Mouse (Mus musculus): ENCODE data around the gene Ccdc88c. TPM values are rescaled to one million over a fixed set of nuclear protein-coding genes. Genes with fewer than 3 reads are reported as not detected.

The Ccdc88c gene
- total RNA-seq, 2 experiments from 2014 or later: 5.9 to 6.7 TPM

- intact Hi-C loops (cut with DNase I): no loop called here
Measured at GRCm38 (mm10) chr12:100862856-100863446, 165.9 kb downstream of the Ccdc88c start.

GRCm38 (mm10) chr12:100862272-100862671 is 166.6 kb downstream of the Ccdc88c start:
- DNase-seq (ENCODE audit: low spot score): no peak
- intact Hi-C loops (cut with DNase I): no loop called here

More at GRCm38 (mm10) chr12:100862856-100863446, 165.9 kb downstream of the Ccdc88c start:
- DNase-seq (ENCODE audit: low spot score): no peak

Small RNAs within 50 kb of the gene (microRNA-seq; reads per million reads assigned to microRNA genes)
- not detected for gene Mir1190

Other genes with a start within 250 kb of the Ccdc88c start
- 10 to 100 TPM; 60.4 to 61.1 TPM for gene Dglucy, start 250.0 kb downstream of the Ccdc88c start, total RNA-seq (2021)
- gene Gpr68, start 120.9 kb downstream of the Ccdc88c start, total RNA-seq (2021): under 1 TPM; 0.23 to 0.92 TPM
- 10 to 100 TPM; 23.5 to 25.3 TPM for gene Ppp4r3a, start 54.6 kb upstream of the Ccdc88c start, total RNA-seq (2021)